Mouse (Mus musculus): Measurements from ENCODE around the gene Prkag1.
A peak's percentile ranks its signal among the peaks of the same experiment; 100 is the strongest.

Prkag1 gene

DNA sequence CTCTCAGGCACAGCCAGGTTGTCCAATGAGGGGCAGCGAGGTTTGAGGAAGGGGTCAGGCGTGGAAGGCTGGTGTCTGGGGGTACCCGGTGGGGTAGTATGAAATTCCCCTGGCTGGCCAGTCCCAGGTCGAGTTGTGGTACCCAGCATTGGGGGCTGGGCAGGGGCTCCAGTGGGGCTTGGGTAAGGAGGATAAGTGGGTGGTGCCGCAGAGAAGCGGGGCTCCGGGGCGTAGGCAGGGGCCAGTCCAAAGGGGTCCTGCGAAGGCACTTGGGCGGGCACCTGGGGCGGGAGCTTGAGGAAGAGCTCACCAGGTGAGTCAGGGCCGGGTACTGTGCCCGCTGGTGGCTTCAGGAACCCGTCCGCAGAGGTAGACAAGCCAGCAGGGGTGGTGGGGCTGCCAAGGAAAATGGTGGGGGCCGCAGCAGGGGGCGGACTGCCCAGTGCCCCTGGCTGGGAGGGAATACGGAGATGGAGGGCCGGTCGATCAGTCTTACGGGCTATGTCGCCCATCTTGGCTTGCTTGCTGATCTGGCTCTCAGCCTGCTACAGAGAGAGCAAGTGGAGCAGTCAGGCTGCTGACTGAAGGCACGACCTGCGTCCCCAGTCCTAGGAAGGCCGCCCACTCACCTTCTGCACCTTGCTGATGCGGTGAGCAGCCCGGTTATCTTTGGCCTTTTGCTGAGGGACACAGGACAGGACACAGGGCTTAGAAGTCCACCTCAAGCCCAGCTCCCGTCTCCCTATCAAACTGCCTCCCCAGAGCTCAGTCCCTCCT lies 22.0 kb upstream of the Prkag1 start:
- peak in 1 of 2 experiments; percentile 58 for DNase-seq (ENCODE audit: low spot score in 2 of 2)

DNA sequence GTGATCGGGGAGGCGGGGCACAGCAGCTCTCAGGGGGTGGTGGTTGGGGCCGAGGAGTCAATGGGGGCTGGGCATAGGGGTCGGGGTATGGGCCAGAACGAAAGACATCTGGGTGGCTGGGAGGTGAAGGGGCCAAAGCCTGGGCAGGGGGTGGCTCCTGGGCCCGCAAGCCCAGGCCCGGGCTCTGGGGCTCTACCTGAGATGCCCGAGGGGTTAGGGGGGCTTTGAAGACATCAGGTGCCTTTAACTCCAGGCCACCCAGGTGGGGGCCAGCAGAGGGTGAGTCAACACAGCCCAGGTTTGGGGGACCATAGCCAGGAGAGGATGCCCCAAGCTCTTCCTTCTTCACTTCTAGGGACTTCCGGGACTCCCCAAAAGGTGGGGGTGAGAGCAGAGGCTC lies 21.4 kb upstream of the Prkag1 start:
- no peak for DNase-seq (ENCODE audit: low spot score in 2 of 2)

DNA sequence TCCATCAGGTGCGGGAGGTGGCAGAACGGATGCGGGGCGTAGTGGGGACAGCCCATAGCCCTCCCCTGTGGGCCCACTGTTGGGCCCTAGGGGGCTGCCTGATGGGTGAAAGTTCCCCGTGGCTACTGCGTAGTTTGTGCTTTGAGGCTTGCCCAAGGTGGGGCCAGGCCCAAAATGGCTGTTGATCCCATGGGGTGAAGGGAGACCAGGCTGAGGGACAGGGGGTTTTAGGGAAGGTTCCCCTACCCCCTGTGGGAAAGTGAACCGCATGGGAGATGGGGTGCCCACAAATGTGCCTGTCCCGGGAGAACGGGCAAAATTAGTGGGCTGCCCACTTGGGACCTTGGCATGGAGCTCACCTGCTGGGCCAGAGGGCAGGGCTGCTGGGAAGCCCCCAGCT lies 20.8 kb upstream of the Prkag1 start:
- no peak for DNase-seq (ENCODE audit: low spot score in 2 of 2)

DNA sequence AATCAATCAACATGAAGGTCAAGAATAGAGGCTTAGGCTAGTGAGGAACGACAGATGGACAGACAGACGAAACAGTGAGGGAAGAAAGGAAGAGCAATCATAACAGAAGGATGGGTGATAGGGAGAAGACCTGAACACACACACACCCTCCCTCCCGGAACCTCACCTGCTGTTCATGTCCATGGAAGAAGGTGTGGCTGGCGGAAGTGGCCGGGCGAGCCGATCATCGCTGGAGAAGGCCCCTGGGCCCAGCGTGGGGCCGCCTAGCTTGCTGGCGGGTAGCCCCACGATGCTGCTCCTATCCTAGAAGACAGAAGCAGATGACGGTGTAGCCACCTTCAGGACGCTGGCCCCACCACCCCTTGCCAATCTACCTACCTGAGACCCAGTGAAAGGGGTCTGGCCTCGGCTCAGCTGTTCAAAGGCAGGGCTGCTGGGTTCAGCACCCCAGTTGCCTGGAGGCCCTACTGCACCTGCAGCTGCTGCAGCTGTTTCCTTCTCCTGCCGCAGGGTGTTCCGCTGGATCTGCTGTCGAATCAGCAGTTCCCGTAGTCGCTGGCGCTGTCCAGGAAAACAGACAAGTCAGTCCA lies 20.0 kb upstream of the Prkag1 start:
- DNase-seq (ENCODE audit: low spot score in 2 of 2) = no peak

DNA sequence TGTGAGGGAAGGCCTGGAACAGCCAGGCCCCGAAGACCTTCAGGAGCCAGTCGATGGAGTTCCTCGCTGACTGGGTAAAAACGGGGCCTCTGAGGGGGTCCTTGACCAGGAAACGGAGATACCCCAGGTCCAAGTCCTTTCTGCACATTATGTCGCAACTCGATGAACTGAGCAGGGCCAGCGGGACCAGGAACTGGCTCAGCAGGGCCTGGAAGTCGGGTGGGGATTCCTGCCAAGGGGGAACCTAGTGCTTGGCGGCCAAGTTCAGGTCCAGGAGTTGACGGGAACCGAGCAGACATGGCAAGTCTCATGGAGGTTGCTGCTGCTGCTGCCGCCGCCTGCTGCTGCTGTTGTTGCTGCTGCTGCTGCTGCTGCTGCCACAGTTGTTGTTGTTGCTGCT lies 19.3 kb upstream of the Prkag1 start:
- DNase-seq (ENCODE audit: low spot score in 2 of 2) = no peak

DNA sequence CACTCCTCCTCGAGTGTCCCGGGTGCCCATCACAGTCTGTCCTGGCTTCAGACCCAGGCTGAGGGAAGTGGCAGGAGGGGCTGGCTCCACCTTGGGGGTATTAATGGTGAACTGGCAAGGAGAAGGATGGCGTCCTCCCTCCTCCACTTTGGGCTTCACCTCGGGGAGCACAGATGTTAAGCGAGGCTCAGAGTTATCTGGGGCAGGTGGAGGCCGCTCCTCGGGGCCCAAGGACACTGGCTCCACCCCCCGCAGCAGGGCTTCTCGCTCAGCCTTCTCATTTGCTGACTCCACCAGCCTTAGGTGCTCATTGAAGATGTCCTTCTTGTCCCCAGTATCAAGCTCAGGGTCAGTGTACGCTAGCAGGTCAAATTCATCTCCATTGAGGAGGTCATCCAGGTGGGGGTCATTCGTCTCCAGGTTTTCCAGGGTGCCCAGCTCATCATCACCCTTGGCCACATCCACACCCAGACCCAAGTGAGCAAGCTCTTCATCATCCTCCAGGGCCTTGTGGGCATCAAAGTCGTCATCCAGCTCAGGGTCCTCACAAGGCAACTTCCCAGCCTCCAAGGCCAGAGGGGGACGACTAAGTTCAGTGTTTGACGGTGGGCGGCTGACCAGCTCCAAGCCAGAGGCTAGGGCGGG lies 18.8 kb upstream of the Prkag1 start:
- no peak for DNase-seq (ENCODE audit: low spot score in 2 of 2)

DNA sequence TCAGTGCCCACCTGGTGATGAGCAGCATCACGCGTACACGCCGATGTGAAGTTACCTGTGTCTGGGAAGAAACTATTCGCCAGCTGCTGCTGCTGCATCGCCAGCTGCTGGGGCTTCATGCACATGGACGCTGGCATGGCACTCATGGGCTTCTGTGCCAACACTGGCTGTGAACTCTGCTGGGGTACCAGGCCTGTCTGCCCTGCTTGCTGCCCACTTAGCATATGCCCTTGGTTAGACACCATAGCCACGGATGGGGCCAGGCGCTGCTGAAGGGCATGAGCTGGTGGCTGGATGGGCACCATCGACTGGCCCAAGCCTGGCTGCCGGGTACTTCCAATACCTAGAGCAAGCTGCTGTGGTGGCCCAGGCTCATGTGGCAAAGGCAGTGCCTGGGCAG lies 17.8 kb upstream of the Prkag1 start:
- DNase-seq (ENCODE audit: low spot score in 2 of 2) = no peak

DNA sequence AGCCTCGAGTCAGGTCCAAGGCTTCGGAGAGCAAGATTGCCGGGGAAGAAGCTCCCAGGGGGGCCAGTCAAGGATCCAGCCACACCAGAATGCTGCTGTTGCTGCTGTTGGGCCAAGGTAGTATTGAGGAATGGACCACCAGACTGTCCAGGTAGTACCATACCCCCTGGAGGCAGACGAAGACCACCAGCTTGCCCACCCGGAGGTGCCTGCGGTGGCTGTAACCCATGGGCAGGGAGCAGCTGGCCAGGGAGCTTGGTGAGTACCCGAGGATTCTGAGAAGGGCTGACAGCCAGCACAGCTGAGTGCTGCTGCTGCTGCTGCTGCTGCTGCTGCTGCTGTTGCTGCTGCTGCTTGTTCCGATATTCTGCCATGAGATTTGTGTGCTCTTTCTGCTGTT lies 14.8 kb upstream of the Prkag1 start:
- no peak for DNase-seq (ENCODE audit: low spot score in 2 of 2)

DNA sequence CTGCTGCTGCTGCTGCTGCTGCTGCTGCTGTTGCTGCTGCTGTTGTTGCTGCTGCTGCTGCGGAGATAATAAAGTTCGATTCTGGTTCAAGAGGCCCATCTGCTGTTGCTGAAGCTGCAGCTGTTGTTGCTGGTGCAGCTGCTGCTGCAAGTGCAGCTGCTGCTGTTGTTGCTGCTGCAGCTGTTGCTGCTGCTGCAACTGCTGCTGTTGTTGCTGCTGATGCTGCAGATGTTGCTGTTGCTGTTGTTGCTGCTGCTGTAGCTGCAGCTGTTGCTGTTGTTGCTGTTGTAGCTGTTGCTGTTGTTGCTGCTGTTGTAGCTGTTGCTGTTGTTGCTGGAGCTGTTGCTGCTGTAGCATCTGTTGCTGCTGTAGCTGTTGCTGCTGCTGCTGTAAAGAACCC lies 13.8 kb upstream of the Prkag1 start:
- no peak for DNase-seq (ENCODE audit: low spot score in 2 of 2)

DNA sequence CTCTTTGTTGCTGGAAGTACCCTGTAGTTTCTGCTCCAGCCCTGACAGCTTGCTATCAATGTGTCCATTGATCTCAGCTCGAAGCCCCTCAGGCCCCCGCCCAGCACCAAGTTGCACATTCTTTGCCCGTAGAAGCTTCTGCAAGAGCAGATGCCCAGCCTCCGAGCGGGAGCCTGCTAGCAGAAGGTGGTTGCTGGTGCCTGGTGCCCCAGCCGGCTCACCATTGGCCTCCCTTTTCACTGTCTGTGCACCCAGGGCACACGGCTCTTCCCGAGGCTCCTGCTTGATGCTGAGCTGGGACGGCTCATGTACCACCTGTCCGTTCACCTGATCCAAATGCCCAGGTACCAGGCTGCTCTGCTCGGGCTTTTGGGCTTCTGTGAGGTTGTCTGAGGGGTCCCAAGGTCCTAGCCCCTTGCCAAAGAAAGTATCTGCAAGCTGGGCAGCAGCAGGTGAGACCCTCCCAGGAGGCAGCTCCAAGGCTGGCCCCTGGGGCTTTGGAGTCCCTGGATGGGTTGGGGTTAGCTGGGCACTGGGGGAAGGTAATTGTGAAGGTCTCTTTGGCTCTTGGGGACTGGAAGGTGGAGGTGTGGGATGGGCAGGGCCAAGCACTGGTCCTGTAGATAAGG lies 12.4 kb upstream of the Prkag1 start:
- DNase-seq (ENCODE audit: low spot score in 2 of 2) = peak in 1 of 2 experiments; percentile 15

DNA sequence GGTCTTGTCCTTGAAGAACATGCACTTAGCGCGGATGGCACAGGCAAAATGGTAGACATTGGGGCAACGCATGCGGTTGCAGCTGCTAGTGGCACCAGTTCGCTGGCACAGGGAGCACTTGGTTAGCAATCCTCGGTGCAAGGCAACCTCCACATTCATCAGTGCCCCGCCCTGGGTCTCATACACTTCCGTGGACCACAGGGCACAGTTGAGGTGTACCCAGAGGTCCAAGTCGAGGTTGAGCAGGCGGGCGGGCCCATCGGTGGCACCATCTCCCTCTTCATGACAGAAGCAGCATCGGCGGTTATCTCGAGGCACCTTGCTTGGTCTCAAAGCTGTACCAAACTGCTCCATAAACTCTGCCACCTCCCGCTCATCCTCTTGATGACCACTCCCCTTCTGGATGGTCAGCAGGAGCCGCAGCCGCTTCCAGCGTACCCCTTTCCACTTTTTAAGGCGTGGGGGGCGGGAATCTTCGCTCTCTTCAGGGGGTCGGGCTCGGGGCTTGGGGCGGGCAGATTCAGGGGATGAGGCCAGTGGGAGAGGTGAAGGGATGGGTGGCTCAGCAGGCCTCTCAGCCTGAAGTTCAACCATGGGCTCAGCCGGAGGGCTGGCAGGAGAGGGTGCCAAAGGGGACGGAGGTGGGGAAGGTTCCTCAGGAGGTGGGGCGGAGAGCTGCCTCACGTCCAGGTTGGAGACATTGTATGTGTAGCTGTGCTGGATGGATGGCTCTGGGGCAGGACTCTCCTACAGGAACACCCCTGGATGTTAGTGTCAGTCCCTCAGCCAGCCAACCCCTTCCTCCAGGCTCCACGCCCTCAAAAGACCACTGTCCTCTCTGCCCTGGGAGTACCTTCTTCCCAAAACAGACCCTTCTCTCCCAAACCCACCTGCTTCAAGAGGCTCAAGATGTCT lies 8.6 kb upstream of the Prkag1 start:
- DNase-seq (ENCODE audit: low spot score in 2 of 2) = peak in 1 of 2 experiments; percentile 16

DNA sequence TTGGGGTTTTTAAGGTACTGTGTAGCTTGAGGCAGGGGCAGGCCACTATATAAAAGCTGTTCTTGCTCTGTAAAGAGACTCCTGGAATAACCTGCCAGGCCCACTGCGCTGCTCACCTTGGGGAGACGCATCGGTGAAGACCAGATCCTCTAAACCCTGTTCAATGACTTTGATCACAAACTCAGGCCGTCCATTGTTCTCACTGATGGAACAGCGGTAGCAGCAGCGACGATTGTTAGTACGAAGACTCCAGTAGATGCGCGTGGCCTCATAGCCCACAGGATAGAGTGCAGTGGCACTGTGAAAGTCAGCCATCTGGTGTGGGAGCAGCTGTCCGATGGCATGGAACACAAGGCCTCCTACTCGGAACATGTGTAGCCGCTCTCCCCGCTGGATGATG lies 7.8 kb upstream of the Prkag1 start:
- no peak for DNase-seq (ENCODE audit: low spot score in 2 of 2)

DNA sequence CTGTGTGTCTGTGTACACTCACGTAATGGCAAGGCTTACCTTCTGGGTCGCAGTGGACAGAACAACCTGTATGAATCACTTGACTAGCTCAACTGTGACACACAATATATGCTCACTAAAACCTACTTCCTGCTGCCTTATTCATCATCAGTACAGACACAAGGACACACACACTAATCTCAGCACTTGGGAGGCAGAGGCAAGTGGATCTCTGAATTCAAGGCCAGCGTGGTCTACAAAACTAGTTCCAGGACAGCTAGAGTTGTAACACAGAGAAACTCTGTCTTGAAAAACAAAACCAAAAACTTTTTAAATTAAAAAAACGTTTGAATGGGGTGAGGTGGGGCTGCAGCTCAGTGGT lies 6.4 kb upstream of the Prkag1 start:
- DNase-seq (ENCODE audit: low spot score in 2 of 2) = no peak

DNA sequence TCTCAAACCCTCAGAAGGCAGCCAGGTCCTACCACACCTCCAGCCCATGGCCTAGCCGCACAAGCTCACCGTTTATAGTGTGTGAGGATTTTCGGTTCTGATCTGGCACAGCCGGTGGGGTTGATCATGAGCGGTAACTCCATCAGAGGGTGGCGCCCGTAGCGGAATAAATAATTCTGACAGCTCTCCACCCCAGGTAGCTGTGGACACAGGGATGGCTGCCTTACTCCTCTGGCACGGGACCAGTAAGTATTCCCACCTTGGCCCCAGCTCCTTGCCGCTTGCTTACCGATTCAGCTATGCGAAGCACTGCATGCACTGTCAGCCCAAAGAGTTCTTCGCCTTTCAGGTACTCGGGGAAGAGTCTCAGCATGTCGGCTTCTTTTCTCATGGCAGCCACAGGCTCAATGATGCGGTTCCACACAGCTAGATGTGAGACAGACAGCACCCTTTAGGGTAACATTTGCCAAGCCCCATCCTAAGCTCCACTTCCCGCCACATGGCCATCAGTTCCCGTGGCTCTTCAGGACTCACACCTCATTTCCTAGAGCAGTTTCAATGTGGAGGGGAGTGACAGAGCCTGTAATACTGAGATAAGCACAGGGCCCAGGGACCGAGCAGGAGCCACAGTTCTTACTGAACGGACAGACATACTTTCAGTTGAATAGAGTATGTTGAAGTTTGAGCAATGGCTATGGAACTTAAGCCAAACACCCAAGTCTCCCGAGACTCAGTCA lies 5.9 kb upstream of the Prkag1 start:
- no peak for DNase-seq (ENCODE audit: low spot score in 2 of 2)

DNA sequence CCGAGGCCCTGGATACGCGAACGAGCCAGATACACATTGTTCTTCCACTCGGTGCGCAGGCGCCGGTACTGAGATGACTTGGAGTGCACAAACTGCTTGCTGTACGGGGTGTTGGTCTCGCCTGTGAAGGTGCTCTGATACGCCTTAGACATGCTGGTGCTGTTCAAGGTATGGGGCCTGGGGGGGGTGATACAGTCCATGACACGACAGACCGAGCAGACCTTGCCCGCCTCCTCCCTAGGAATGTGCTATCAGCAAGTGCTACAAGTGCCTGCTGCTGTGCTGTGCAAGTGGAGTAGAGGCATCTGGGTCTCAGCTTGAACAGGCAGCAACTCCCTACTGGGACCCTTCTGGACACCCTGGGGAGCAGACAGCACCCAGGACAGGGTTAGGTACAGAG lies 4.0 kb upstream of the Prkag1 start:
- no peak for DNase-seq (ENCODE audit: low spot score in 2 of 2)

DNA sequence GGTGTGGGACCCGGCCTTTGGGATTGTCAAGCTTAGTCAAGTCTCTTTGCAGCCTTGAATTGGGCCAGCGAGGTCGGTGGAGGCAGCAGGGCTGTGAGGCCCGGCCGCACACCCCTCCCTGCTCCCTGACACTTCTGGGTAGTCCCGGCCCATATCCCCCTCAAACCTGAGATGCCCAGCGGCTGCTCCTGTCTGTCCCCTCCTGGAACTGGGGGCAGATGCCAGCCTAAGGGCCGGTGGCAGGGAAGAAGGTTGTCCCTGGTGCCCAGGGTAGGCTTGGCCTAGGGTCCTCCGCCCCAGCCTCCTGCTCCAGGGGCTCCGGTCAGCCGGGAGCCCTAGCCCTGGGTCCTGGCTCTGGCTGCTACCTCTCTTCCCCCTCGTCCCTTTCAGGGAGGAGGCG lies 2.7 kb upstream of the Prkag1 start:
- no peak for DNase-seq (ENCODE audit: low spot score in 2 of 2)

DNA sequence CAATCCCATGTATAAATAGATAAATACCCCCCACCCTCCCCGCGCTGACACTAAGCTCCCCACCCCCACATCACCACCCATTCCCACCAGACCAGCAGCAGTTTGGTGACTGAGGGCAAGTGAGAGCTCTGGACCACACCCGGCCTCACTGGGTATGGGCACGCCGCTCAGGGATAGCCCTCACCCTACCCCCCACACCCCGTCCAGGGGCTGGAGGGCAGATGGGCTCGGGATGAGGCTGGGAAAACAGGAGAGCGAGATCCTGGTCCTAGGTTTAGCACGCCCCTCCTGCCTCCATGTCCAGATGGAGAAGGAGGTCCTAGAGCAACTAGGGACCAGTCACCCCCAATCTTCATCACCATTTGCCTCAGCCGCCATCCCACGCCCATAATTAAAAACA lies 2.0 kb upstream of the Prkag1 start:
- DNase-seq (ENCODE audit: low spot score in 2 of 2) = no peak

DNA sequence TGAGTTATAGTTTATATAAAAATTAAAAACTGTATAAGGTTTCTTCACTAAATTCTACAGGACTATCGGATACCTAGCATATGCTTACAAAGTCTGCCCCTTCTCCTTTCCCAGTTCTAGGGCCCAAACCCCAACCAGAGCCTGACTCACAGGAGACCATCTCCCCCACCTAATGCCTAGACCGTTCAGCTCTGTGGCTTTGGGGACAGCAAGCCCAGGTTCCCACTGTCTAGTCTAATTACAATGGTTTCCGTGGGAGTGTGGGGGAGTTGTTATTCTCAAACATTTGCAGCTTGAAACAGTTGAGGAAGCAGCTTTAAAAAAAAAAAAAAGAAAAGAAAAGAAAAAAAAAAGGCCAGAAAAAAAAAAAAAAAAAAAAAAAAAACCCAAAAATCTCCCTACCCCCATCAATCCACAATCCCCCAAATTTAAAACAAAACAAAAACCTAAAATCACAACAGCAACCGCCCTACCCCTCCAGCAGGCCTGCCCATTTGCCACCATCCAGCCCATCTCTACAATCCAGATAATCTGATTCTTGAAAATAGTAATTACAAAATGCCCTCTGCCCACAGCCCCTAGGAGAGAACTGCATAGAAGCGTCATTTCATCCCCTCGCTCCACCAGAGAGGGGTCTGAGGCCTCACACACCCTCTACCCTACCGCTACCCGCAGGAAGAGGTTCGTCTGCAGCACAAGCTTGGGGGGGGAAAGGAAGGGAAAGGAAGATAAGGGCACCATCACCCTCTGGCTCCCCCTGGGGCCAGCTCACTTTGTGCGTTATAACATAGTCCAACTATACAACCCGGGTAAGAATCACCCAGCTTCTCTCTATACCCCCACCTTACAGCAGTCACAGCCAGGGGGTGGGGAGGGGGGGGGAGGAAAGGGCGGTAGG lies 1.1 kb upstream of the Prkag1 start:
- DNase-seq (ENCODE audit: low spot score in 2 of 2) = no peak

DNA sequence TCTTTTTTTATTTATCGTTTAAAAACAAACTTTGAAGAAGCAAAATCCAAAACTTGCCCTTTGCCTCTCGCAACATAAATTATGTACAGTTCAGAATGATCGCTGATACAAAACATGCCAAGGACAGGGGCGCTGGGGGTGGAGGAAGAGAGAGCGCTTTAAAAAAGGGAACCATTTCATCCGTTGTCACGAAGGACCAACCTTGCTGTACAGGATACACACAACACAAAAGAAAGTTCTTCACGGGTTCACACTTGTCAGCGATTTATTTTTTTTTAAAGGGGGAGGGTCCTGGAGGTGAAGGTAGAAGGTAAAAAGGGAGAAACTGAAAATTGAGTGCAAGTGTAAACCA lies 339 bp upstream of the Prkag1 start:
- no peak for DNase-seq (ENCODE audit: low spot score in 2 of 2)

DNA sequence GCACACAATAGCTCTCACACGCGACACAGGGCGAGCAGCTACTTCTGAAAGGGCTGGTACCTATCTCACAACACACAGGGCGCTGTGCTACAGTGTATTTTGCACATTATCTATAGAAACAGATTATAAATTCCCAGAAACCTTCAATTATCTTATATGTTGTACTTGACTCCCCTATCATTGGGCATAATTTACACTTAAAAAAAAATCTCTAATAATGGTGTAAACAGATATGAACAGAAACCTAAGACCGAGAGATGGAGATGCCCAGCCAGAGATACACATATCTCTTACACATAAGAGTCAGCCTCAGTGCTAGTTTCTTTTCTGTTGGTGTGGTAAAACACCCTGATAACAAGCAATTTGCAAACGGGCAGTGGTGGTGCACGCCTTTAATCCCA lies 3.7 kb downstream of the Prkag1 start:
- DNase-seq (ENCODE audit: low spot score in 2 of 2) = no peak
